Mouse (Mus musculus) CH12.LX (cell line): ENCODE results near the gene Zkscan3. TPM values are rescaled to one million over a fixed set of nuclear protein-coding genes. Genes with fewer than 3 reads are reported as not detected.
A peak's percentile ranks its signal among the peaks of the same experiment; 100 is the strongest.

Experiments used
- DNase-seq: peaks from one replicate; pipeline ENCODE4 v3.0.0-alpha.2; 2013; ENCODE audit errors: extremely low read depth
- H3K27ac ChIP-seq: 2 replicates; pipeline ENCODE4 v1.5.1; 2012; ENCODE audit warnings: low read depth, mild to moderate bottlenecking, control low read depth, moderate library complexity; ENCODE audit not compliant: insufficient read depth
- H3K27me3 ChIP-seq: replicated peaks from 2 replicates; pipeline ENCODE3; 2012; ENCODE audit warnings: inconsistent platforms
- H3K36me3 ChIP-seq, 2 experiments: replicated peaks in 1 of 2; 2 replicates each; pipeline versions ENCODE3 to v1.6.1; 2012; ENCODE audit warnings: inconsistent platforms in 1 of 2, low read length in 1 of 2, mild to moderate bottlenecking in 1 of 2, mixed read lengths in 1 of 2, moderate library complexity in 1 of 2; ENCODE audit not compliant: control insufficient read depth in 1 of 2, insufficient read depth in 1 of 2
- H3K4me1 ChIP-seq, 2 experiments: 2 replicates each; pipeline ENCODE4 v1.6.1; 2012; ENCODE audit warnings: inconsistent platforms in 1 of 2, moderate library complexity in 1 of 2; ENCODE audit not compliant: insufficient read depth in 2 of 2, control insufficient read depth in 1 of 2
- H3K4me2 ChIP-seq: 2 replicates; pipeline ENCODE4 v1.6.1; 2012; ENCODE audit warnings: low read depth, mild to moderate bottlenecking, control low read depth; ENCODE audit not compliant: poor library complexity, insufficient read depth, severe bottlenecking
- H3K4me3 ChIP-seq, 3 experiments: fragments of 150-350 bp in 1 of 3; sonication (generic) in 1 of 3; replicated peaks in 1 of 3; 2 replicates each; pipeline versions ENCODE3 to v1.5.1; 2011 to 2012; ENCODE audit warnings: low read depth in 2 of 3, low read length in 2 of 3, mild to moderate bottlenecking in 2 of 3, moderate library complexity in 2 of 3, control low read depth in 1 of 3, improper control_type of control experiment in 1 of 3, inconsistent platforms in 1 of 3, mixed read lengths in 1 of 3; ENCODE audit not compliant: poor library complexity in 1 of 3
- H3K79me2 ChIP-seq: replicated peaks from 2 replicates; pipeline ENCODE4 v1.6.1; 2012; ENCODE audit warnings: mild to moderate bottlenecking, moderate library complexity; ENCODE audit not compliant: control insufficient read depth, poor library complexity, insufficient read depth, severe bottlenecking; ENCODE audit errors: extremely low read depth
- H3K9ac ChIP-seq: 2 replicates; pipeline ENCODE4 v1.6.1; 2012; ENCODE audit warnings: low read depth, mild to moderate bottlenecking, control low read depth, moderate library complexity; ENCODE audit not compliant: insufficient read depth
- H3K9me3 ChIP-seq: replicated peaks from 2 replicates; pipeline ENCODE3; 2012; ENCODE audit warnings: low read length, inconsistent platforms, mixed read lengths
- BHLHE40 ChIP-seq: IDR thresholded peaks from 2 replicates; pipeline ENCODE4 v1.6.1; 2011; ENCODE audit warnings: mild to moderate bottlenecking, low read depth, low read length, improper control_type of control experiment
- CHD1 ChIP-seq: IDR thresholded peaks from 2 replicates; pipeline ENCODE4 v1.6.1; 2012; ENCODE audit warnings: low read depth, low read length, improper control_type of control experiment, inconsistent platforms
- CHD2 ChIP-seq: IDR thresholded peaks from 2 replicates; pipeline ENCODE4 v1.6.1; 2011; ENCODE audit warnings: low read length, improper control_type of control experiment
- CTCF ChIP-seq, 2 experiments: IDR thresholded peaks in 1 of 2; conservative IDR thresholded peaks in 1 of 2; 2 replicates each; pipeline ENCODE4 v1.5.1; 2011 to 2012; ENCODE audit warnings: low read depth in 2 of 2, low read length in 2 of 2, improper control_type of control experiment in 1 of 2, inconsistent platforms in 1 of 2, mild to moderate bottlenecking in 1 of 2, moderate library complexity in 1 of 2
- E2F4 ChIP-seq: IDR thresholded peaks from 2 replicates; pipeline ENCODE4 v1.6.1; 2011; ENCODE audit warnings: low read depth, low read length, improper control_type of control experiment; ENCODE audit not compliant: insufficient replicate concordance
- ELF1 ChIP-seq: IDR thresholded peaks from 2 replicates; pipeline ENCODE4 v1.6.1; 2014; ENCODE audit warnings: low read depth, mild to moderate bottlenecking, inconsistent platforms, low read length, improper control_type of control experiment
- EP300 ChIP-seq: IDR thresholded peaks from 2 replicates; pipeline ENCODE4 v1.6.1; 2011; ENCODE audit warnings: low read length, improper control_type of control experiment
- ETS1 ChIP-seq: conservative IDR thresholded peaks from 2 replicates; pipeline ENCODE4 v1.6.1; 2012; ENCODE audit warnings: low read depth, mild to moderate bottlenecking, inconsistent platforms, low read length, improper control_type of control experiment, moderate library complexity
- GABPA ChIP-seq: IDR thresholded peaks from 2 replicates; pipeline ENCODE4 v1.6.1; 2012; ENCODE audit warnings: low read depth, low read length, improper control_type of control experiment, inconsistent platforms; ENCODE audit not compliant: insufficient replicate concordance
- HCFC1 ChIP-seq: IDR thresholded peaks from 2 replicates; pipeline ENCODE4 v1.6.1; 2012; ENCODE audit warnings: low read depth, mild to moderate bottlenecking, inconsistent platforms, low read length, improper control_type of control experiment
- IRF4 ChIP-seq: IDR thresholded peaks from 2 replicates; pipeline ENCODE4 v1.6.1; 2014; ENCODE audit warnings: low read depth, mild to moderate bottlenecking, inconsistent platforms, low read length, improper control_type of control experiment
- JUN ChIP-seq: IDR thresholded peaks from 2 replicates; pipeline ENCODE4 v1.6.1; 2011; ENCODE audit warnings: low read depth, mild to moderate bottlenecking, low read length, improper control_type of control experiment, moderate library complexity; ENCODE audit not compliant: insufficient read depth
- JUND ChIP-seq: conservative IDR thresholded peaks from 2 replicates; pipeline ENCODE4 v1.6.1; 2011; ENCODE audit warnings: low read depth, low read length, improper control_type of control experiment
- KAT2A ChIP-seq: IDR thresholded peaks from 2 replicates; pipeline ENCODE4 v1.6.1; 2012; ENCODE audit warnings: low read length, improper control_type of control experiment, inconsistent platforms; ENCODE audit not compliant: insufficient replicate concordance
- MAFK ChIP-seq: IDR thresholded peaks from 2 replicates; pipeline ENCODE4 v1.6.1; 2011; ENCODE audit warnings: low read length, improper control_type of control experiment; ENCODE audit not compliant: insufficient replicate concordance
- MAX ChIP-seq: IDR thresholded peaks from 2 replicates; pipeline ENCODE4 v1.6.1; 2011; ENCODE audit warnings: low read length, improper control_type of control experiment
- MAZ ChIP-seq: IDR thresholded peaks from 2 replicates; pipeline ENCODE4 v1.6.1; 2012; ENCODE audit warnings: low read depth, mild to moderate bottlenecking, inconsistent platforms, low read length, improper control_type of control experiment, moderate library complexity
- MEF2A ChIP-seq: IDR thresholded peaks from 2 replicates; pipeline ENCODE4 v1.6.1; 2014; ENCODE audit warnings: low read depth, mild to moderate bottlenecking, inconsistent platforms, low read length, improper control_type of control experiment, borderline replicate concordance
- MXI1 ChIP-seq: IDR thresholded peaks from 2 replicates; pipeline ENCODE4 v1.6.1; 2011; ENCODE audit warnings: mild to moderate bottlenecking, low read depth, low read length, improper control_type of control experiment
- MYC ChIP-seq: IDR thresholded peaks from 2 replicates; pipeline ENCODE4 v1.6.1; 2011; ENCODE audit warnings: low read depth, mild to moderate bottlenecking, improper control_type of control experiment, low read length
- NELFE ChIP-seq: IDR thresholded peaks from 2 replicates; pipeline ENCODE4 v1.6.1; 2011; ENCODE audit warnings: low read depth, low read length, improper control_type of control experiment
- NRF1 ChIP-seq: IDR thresholded peaks from 2 replicates; pipeline ENCODE4 v1.6.1; 2014; ENCODE audit warnings: low read depth, mild to moderate bottlenecking, inconsistent platforms, low read length, improper control_type of control experiment, moderate library complexity
- PAX5 ChIP-seq: IDR thresholded peaks from 2 replicates; pipeline ENCODE4 v1.6.1; 2012; ENCODE audit warnings: low read length, inconsistent platforms, mixed read lengths
- POLR2A ChIP-seq: IDR thresholded peaks from 2 replicates; pipeline ENCODE4 v1.6.1; 2011; ENCODE audit warnings: low read depth, mild to moderate bottlenecking, improper control_type of control experiment, low read length
- POLR2AphosphoS2 ChIP-seq: IDR thresholded peaks from 2 replicates; pipeline ENCODE4 v1.6.1; 2011; ENCODE audit warnings: low read depth, low read length, improper control_type of control experiment
- RAD21 ChIP-seq: IDR thresholded peaks from 2 replicates; pipeline ENCODE4 v1.6.1; 2011; ENCODE audit warnings: low read depth, mild to moderate bottlenecking, low read length, improper control_type of control experiment, moderate library complexity
- RCOR1 ChIP-seq: conservative IDR thresholded peaks from 2 replicates; pipeline ENCODE4 v1.6.1; 2012; ENCODE audit warnings: low read depth, mild to moderate bottlenecking, inconsistent platforms, low read length, improper control_type of control experiment
- SIN3A ChIP-seq: IDR thresholded peaks from 2 replicates; pipeline ENCODE4 v1.6.1; 2012; ENCODE audit warnings: low read length, improper control_type of control experiment, inconsistent platforms
- SMC3 ChIP-seq: IDR thresholded peaks from 2 replicates; pipeline ENCODE4 v1.6.1; 2011; ENCODE audit warnings: low read depth, low read length, improper control_type of control experiment
- TBP ChIP-seq: conservative IDR thresholded peaks from 2 replicates; pipeline ENCODE4 v1.6.1; 2011; ENCODE audit warnings: low read depth, low read length, improper control_type of control experiment
- TCF12 ChIP-seq: IDR thresholded peaks from 2 replicates; pipeline ENCODE4 v1.6.1; 2014; ENCODE audit warnings: low read depth, mild to moderate bottlenecking, inconsistent platforms, low read length, improper control_type of control experiment
- UBTF ChIP-seq: IDR thresholded peaks from 2 replicates; pipeline ENCODE4 v1.6.1; 2012; ENCODE audit warnings: low read depth, mild to moderate bottlenecking, inconsistent platforms, low read length, improper control_type of control experiment, moderate library complexity
- USF1 ChIP-seq: IDR thresholded peaks from 2 replicates; pipeline ENCODE4 v1.6.1; 2014; ENCODE audit warnings: low read depth, mild to moderate bottlenecking, inconsistent platforms, low read length, improper control_type of control experiment
- USF2 ChIP-seq: conservative IDR thresholded peaks from 2 replicates; pipeline ENCODE4 v1.6.1; 2011; ENCODE audit warnings: low read depth, low read length, improper control_type of control experiment
- ZC3H11A ChIP-seq: IDR thresholded peaks from 2 replicates; pipeline ENCODE4 v1.6.1; 2012; ENCODE audit warnings: low read depth, mild to moderate bottlenecking, inconsistent platforms, low read length, improper control_type of control experiment
- ZKSCAN1 ChIP-seq: IDR thresholded peaks from 2 replicates; pipeline ENCODE4 v1.6.1; 2012; ENCODE audit warnings: low read depth, inconsistent platforms, low read length, improper control_type of control experiment, borderline replicate concordance
- ZMIZ1 ChIP-seq: IDR thresholded peaks from 2 replicates; pipeline ENCODE4 v1.6.1; 2012; ENCODE audit warnings: low read depth, mild to moderate bottlenecking, inconsistent platforms, low read length, improper control_type of control experiment
- ZNF384 ChIP-seq: IDR thresholded peaks from 2 replicates; pipeline ENCODE4 v1.6.1; 2012; ENCODE audit warnings: low read depth, low read length, improper control_type of control experiment, inconsistent platforms
- dilution Hi-C: fragments of 300-500 bp; cut with MboI; formaldehyde crosslinking; loops from 2 replicates; pipeline ENCODE4 v1.14.3; 2020; ENCODE audit warnings: low sequenced_read_pairs; ENCODE audit not compliant: extremely low pct_unique_long_range_greater_than_20kb, extremely low pct_ligation_motif_present
- in situ Hi-C: fragments of 300-500 bp; cut with MboI; formaldehyde crosslinking; loops from 3 replicates; pipeline ENCODE4 v1.14.3; 2019; ENCODE audit warnings: low sequenced_read_pairs, low pct_ligation_motif_present, low pct_unique_long_range_greater_than_20kb, mixed read lengths
- polyA plus RNA-seq: library from polyadenylated mRNA; unstranded; fragments of >175 nt; gene quantifications from 2 replicates; pipeline ENCODE4 v1.2.1, GENCODE M21; 2012; ENCODE audit warnings: low read depth; ENCODE audit not compliant: insufficient read length
- total RNA-seq, 2 experiments: library from RNA; depleted of rRNA; stranded (reverse); fragments of 300-350 nt in 1 of 2; fragments of >200 nt in 1 of 2; gene quantifications; 2 replicates each; pipeline ENCODE4 v1.2.3; 2012 to 2014

The Zkscan3 gene
- total RNA-seq (2012; rRNA removed) (20.0 and 20.9 TPM in 2 replicates), total RNA-seq (2014; rRNA removed) (32.7 and 36.2 TPM in 2 replicates), polyA plus RNA-seq (18.1 and 19.1 TPM in 2 replicates)

- in situ Hi-C loops (loop anchor here (10.0 to 25.0 kb wide), 2 partner anchors 52 to 610 kb away; partner anchors contain the start of genes Prss16 and Zscan26), dilution Hi-C loops (no loop called here)
- DNase-seq: peak; percentile 77
- Histone ChIP-seq H3K9me3 (no peaks in the 10 kb centered on the region), H3K4me3 (peak within 1 kb of the TSS; percentile 69 to 76 (median 75)), H3K4me2 (peak within 1 kb of the TSS; percentile 86), H3K36me3 (peaks cover 17 to 31% of the 10 kb centered on the region in 2 experiments), H3K27me3 (no peaks in the 10 kb centered on the region), H3K79me2 (peaks cover 18% of the 10 kb centered on the region), H3K27ac (no peak within 1 kb of the TSS), H3K4me1 (peaks cover 0 to 38% of the 10 kb centered on the region in 2 experiments; a peak in 2 of 4 replicates), H3K9ac (peak within 1 kb of the TSS; percentile 96)
- TF ChIP-seq MXI1: peak; percentile 58; the same call in 1 of the 2 replicates
- peak; percentile 88 for TF ChIP-seq TCF12
- TF ChIP-seq EP300: no peak
- TF ChIP-seq CHD1: no peak
- peak; percentile 89 for TF ChIP-seq MAZ
- no peak for TF ChIP-seq BHLHE40
- no peak for TF ChIP-seq UBTF
- no peak for TF ChIP-seq SMC3
- TF ChIP-seq PAX5: no peak
- TF ChIP-seq MEF2A: no peak; the same call in 1 of the 2 replicates
- no peak for TF ChIP-seq ETS1
- TF ChIP-seq RCOR1: no peak
- no peak for TF ChIP-seq ZKSCAN1
- no peak for TF ChIP-seq ZC3H11A
- TF ChIP-seq TBP: peak; percentile 76; the same call in 1 of the 2 replicates
- peak; percentile 89 for TF ChIP-seq POLR2A
- TF ChIP-seq MAX: no peak; the same call in 1 of the 2 replicates
- TF ChIP-seq JUND: no peak
- TF ChIP-seq CHD2: no peak
- TF ChIP-seq POLR2AphosphoS2: no peak
- no peak for TF ChIP-seq MAFK
- TF ChIP-seq MYC: no peak
- no peak for TF ChIP-seq NRF1
- peak; percentile 85 for TF ChIP-seq SIN3A
- TF ChIP-seq RAD21: no peak
- TF ChIP-seq USF1: no peak
- TF ChIP-seq ELF1: peak; percentile 90
- no peak for TF ChIP-seq JUN
- TF ChIP-seq USF2: no peak
- TF ChIP-seq NELFE: peak; percentile 72
- TF ChIP-seq ZNF384: peak; percentile 32; the same call in 1 of the 2 replicates
- TF ChIP-seq ZMIZ1: no peak
- no peak for TF ChIP-seq E2F4
- no peak; the same call in 1 of the 2 replicates for TF ChIP-seq GABPA
- no peak for TF ChIP-seq CTCF (conservative IDR thresholded peaks at IDR 0.05 in 1 of 2, IDR thresholded peaks at IDR 0.05 in 1 of 2; ENCODE audit: low read depth in 2 of 2, low read length in 2 of 2)
- TF ChIP-seq KAT2A: 0 out of 2 replicates have a peak, but pooled peaks have one; percentile 60
- peak; percentile 48; the same call in 1 of the 2 replicates for TF ChIP-seq IRF4
- peak; percentile 83 for TF ChIP-seq HCFC1
Observed at GRCm38 (mm10) chr13:21402287-21402846, at the start of gene Zkscan3. Gene Zkscan3 (minus strand): TSS chr13:21402755.
